Mouse (Mus musculus) limb, embryonic 14.5 days (tissue): ENCODE measurements around the gene Dnah7a. TPM values are rescaled to one million over a fixed set of nuclear protein-coding genes. Genes with fewer than 3 reads are reported as not detected.

Experiments used
- ATAC-seq: fragments of 200-750 bp; cut with Nextera tagmentation; 2 replicates; pipeline ENCODE4 v1.8.0; 2017; ENCODE audit warnings: low read depth, moderate number of reproducible peaks, moderate TSS enrichment; ENCODE audit not compliant: low FRiP score
- DNase-seq: peaks from one replicate; pipeline ENCODE4 v3.0.0-alpha.2; 2015; ENCODE audit warnings: low spot score
- H3K27ac ChIP-seq: fragments of 300-500 bp; sonication (generic); replicated peaks from 2 replicates; pipeline ENCODE4 v1.5.1; 2014; ENCODE audit warnings: low read depth, mild to moderate bottlenecking, low read length, moderate library complexity, mixed read lengths
- H3K27me3 ChIP-seq: fragments of 300-500 bp; sonication (generic); 2 replicates; pipeline ENCODE4 v1.6.1; 2014; ENCODE audit warnings: low read length, mixed read lengths; ENCODE audit not compliant: control insufficient read depth, insufficient read depth
- H3K36me3 ChIP-seq: fragments of 300-500 bp; sonication (generic); 2 replicates; pipeline ENCODE4 v1.6.1; 2014; ENCODE audit warnings: mild to moderate bottlenecking, low read length, moderate library complexity, mixed read lengths; ENCODE audit not compliant: control insufficient read depth, insufficient read depth
- H3K4me1 ChIP-seq: fragments of 300-500 bp; sonication (generic); 2 replicates; pipeline ENCODE4 v1.6.1; 2014; ENCODE audit warnings: antibody characterized with exemption, low read length, mixed read lengths; ENCODE audit not compliant: control insufficient read depth, insufficient read depth
- H3K4me2 ChIP-seq: fragments of 300-500 bp; sonication (generic); replicated peaks from 2 replicates; pipeline ENCODE4 v1.6.1; 2014; ENCODE audit warnings: low read depth, mild to moderate bottlenecking, low read length, moderate library complexity; ENCODE audit not compliant: severe bottlenecking
- H3K4me3 ChIP-seq: fragments of 300-500 bp; sonication (generic); replicated peaks from 2 replicates; pipeline ENCODE4 v1.5.1; 2014; ENCODE audit warnings: low read length
- H3K9ac ChIP-seq: fragments of 300-500 bp; sonication (generic); 2 replicates; pipeline ENCODE4 v1.6.1; 2014; ENCODE audit warnings: mild to moderate bottlenecking, low read depth, low read length, moderate library complexity; ENCODE audit not compliant: severe bottlenecking
- H3K9me3 ChIP-seq: fragments of 300-500 bp; sonication (generic); 2 replicates; pipeline ENCODE4 v1.6.1; 2016; ENCODE audit warnings: low read length; ENCODE audit not compliant: control insufficient read depth
- POLR2A ChIP-seq: fragments of 200-500 bp; IDR thresholded peaks from 2 replicates; pipeline ENCODE4 v1.8.0; 2012; ENCODE audit warnings: inconsistent platforms, mild to moderate bottlenecking, moderate library complexity, borderline replicate concordance; ENCODE audit not compliant: insufficient read depth, insufficient read length; ENCODE audit errors: extremely low read depth
- WGBS: fragments of 180-500 bp; shearing (Covaris S2); extraction: QIAGEN DNeasy Blood & Tissue Kit; methylation state at CpG from one replicate; pipeline ENCODE4 v1.1.7; 2014; 5-methylcytosine and 5-hydroxymethylcytosine counted together
- polyA plus RNA-seq, 2 experiments: library from polyadenylated mRNA; depleted of rRNA in 1 of 2; stranded (reverse) in 1 of 2; unstranded in 1 of 2; fragments of >200 nt; fragmentation: Nextera tagmentation in 1 of 2; extraction: Ambion mirVana in 1 of 2; gene quantifications; 2 replicates each; pipeline versions ENCODE4 v1.2.1 to v1.2.3; 2012 to 2014

Gene Dnah7a
- polyA plus RNA-seq, 2 experiments: 0.83 to 1.5 TPM

DNA sequence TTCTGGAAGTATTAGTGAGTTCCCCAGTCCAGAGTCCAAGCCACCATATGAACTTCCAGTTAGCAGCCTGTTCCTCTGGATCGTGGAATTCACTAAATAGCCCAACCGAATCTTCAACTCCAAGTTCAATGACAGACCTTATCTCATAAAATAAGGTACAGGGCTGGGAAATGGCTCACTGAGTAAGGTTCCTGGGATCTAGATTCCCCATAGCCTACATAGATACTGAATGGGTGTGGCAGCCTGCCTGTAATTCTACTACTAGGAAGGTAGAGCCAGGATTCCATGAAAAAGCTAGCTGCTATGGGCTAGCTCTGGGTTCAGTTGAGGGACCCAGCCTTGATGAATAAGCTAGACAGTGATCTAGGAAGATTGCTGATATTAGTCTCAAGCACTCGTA, 30.0 kb upstream of the Dnah7a start:
- Histone ChIP-seq H3K36me3 (no peaks in the 10 kb centered on the region), H3K4me3 (no peak overlapping the region), H3K27me3 (no peaks in the 10 kb centered on the region), H3K9ac (no peak overlapping the region), H3K9me3 (no peaks in the 10 kb centered on the region), H3K4me2 (no peak overlapping the region), H3K4me1 (no peaks in the 10 kb centered on the region), H3K27ac (no peak overlapping the region)
- no peak for TF ChIP-seq POLR2A
- ATAC-seq (no peak), DNase-seq (no peak)
- WGBS: 94% methylated on average over 3 of the region's 3 CpGs

DNA sequence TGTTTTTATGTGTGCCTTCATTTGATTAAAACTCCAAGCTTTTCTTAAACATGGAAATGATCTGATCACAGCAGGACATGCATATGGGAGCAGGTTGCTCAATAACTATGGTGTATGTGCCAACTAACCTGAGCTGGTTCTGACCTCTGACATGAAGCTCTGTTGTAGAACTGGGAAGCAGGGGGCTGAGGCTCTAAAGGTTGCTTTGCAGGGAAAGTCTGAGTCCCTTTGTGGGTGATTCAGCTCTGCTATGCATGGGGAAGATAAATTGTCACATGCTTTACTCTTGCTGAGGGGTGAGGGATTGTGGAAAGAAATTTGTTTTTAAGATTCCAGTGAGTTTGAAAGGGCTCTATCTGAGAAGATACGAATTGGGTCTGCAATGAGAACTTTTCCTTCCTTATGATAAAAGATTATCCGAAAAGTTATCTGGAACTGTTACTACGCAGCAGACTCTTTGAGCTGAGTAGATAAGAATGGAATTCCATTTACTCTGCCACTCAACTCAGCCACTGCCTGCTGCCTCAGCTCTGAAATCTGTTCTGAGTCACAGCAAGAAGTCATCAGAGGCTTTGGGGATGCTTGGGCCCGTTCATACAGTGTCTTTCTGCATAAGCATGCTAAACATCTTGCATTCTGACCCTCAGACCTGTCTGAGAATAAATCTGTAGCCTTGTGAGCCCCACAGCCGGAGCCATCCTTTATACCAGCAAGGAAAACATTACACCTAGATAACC, 22.1 kb upstream of the Dnah7a start:
- Histone ChIP-seq H3K4me2 (no peak overlapping the region), H3K9me3 (no peaks in the 10 kb centered on the region), H3K9ac (no peak overlapping the region), H3K4me3 (no peak overlapping the region), H3K27me3 (no peaks in the 10 kb centered on the region), H3K4me1 (no peaks in the 10 kb centered on the region), H3K36me3 (no peaks in the 10 kb centered on the region), H3K27ac (no peak overlapping the region)
- WGBS: 82% methylated on average over 5 of the region's 5 CpGs
- ATAC-seq (no peak), DNase-seq (no peak)
- no peak for TF ChIP-seq POLR2A

DNA sequence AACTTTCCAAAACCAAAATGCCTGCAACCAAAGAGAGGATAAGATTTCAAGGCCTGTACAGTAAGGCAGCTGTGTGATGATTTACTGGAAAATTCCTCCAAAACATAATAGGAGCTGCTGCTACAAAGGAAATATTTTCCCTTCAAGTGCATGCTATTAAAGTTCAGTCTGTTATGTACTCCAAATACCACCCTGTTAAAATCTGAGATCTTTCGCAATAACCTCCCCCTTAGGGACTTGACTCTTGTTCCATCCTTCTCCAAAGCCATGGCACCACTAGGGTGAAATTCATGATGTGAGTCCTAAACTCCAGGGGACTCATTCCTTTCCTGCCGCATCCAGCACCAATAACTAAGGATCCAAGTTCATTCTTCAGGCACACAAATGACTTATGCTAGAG, 20.3 kb upstream of the Dnah7a start:
- Histone ChIP-seq H3K36me3 (no peaks in the 10 kb centered on the region), H3K4me2 (no peak overlapping the region), H3K27ac (no peak overlapping the region), H3K9ac (no peak overlapping the region), H3K4me3 (no peak overlapping the region), H3K9me3 (no peaks in the 10 kb centered on the region), H3K27me3 (no peaks in the 10 kb centered on the region), H3K4me1 (no peaks in the 10 kb centered on the region)
- ATAC-seq (no peak), DNase-seq (no peak)
- no peak for TF ChIP-seq POLR2A
- WGBS: 74% methylated on average over 2 of the region's 2 CpGs

DNA sequence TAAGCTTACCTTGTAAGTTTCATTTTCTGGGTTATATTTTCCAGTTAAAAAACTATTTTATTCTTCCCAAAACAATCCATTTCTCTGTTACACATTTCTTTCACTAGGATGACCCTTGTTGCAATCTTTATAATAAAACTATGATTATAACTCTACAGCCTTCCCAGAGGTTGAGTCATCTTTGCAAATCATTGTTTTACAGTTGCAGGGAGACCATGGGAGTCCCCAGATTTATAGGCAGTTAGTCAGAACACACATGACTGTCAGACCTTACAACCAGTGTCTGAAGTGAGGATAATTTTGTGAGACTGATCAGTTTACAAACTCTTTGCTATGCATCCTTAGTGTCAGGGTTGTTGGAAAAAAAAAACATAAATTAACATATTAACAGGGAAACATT, 14.8 kb upstream of the Dnah7a start:
- DNase-seq: no peak
- Histone ChIP-seq H3K27me3 (no peaks in the 10 kb centered on the region), H3K27ac (no peak overlapping the region), H3K9ac (no peak overlapping the region), H3K4me1 (no peaks in the 10 kb centered on the region), H3K36me3 (no peaks in the 10 kb centered on the region), H3K4me3 (no peak overlapping the region), H3K9me3 (no peaks in the 10 kb centered on the region), H3K4me2 (no peak overlapping the region)
- no peak for TF ChIP-seq POLR2A
- no peak for ATAC-seq

DNA sequence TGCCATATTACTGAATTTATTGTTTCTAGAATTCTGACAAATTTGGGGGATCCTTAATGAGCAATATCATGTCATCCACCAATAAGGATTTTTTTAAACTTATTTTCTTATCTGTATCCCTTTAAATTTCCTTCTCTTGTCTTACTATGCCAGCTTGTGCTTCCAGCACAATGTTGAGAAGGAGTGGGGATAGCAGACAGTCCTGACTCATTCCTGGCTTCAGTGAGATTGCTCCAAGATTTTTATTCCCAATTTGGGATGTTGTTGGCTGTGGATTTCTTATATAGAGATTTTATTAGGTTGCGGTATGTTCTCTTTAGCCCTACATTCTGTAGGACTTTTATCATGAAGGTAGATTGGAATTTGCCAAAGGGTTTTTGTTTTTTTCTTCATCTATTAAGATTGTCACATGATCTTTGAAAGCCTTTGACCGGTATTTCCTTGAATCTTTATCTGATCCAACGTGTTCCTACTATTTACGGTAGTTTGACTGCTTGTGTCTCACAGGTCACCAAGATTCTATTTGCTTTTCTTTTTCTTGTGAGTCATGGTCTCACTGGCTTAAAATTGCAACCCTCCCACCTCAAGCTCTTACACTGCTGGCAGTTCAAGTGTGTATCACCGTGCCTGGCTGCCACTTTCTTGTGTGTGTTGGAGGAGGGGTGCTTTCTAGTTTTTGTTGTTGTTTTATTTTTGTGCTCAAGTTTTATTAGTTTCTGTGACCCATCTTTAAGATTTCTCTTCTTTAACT, 14.2 kb upstream of the Dnah7a start:
- 84% methylated on average over 5 of the region's 5 CpGs for WGBS
- ATAC-seq: no peak
- Histone ChIP-seq H3K9ac (no peak overlapping the region), H3K4me2 (no peak overlapping the region), H3K9me3 (no peaks in the 10 kb centered on the region), H3K36me3 (no peaks in the 10 kb centered on the region), H3K27me3 (no peaks in the 10 kb centered on the region), H3K4me1 (no peaks in the 10 kb centered on the region), H3K4me3 (no peak overlapping the region), H3K27ac (no peak overlapping the region)
- TF ChIP-seq POLR2A: no peak
- no peak for DNase-seq
